In genomic region chr2:25236614-25237013, GRCm38 (mm10) we compare ENCODE assay signal across 31 mouse cellular contexts. TPM values are rescaled to one million over a fixed set of nuclear protein-coding genes. Genes with fewer than 3 reads are reported as not detected.
DNase-seq lines count a peak whose midpoint lies in the region; ATAC-seq and TF ChIP-seq lines count a peak whose summit lies in the region.
"Had no signal": no experiment of that assay in that cellular context is flagged by ENCODE, and none has a peak within 500 bp of the region (broad histone marks: within the 10 kb centered on the region; RNA-seq: fewer than 3 reads in every experiment).

Gene Rnf224, minus strand, starts transcription at chr2:25236787.

- 0 out of 2 replicates have a peak within 1 kb of the TSS, but pooled peaks have one; percentile 7 for H3K9ac ChIP-seq in limb, embryonic 15.5 days
- H3K9ac ChIP-seq in stomach, embryonic 16.5 days (ENCODE audit: low read length): peak within 1 kb of the TSS; percentile 24; the same call in 1 of the 2 replicates
- H3K9ac ChIP-seq: forebrain, postnatal 0 days; liver, embryonic 14.5 days; lung, embryonic 15.5 days had no signal

- no peak for ATAC-seq in limb, embryonic 15.5 days (ENCODE audit: insufficient number of reproducible peaks, low FRiP score, low TSS enrichment, low read depth)
- no peak for ATAC-seq in G1E (ENCODE audit: extremely low read depth, insufficient number of reproducible peaks, low FRiP score, poor library complexity, severe bottlenecking)
- no peak for ATAC-seq in stomach, embryonic 16.5 days (ENCODE audit: insufficient read depth, low FRiP score)
- ATAC-seq: forebrain, postnatal 0 days; hindbrain, postnatal 0 days had no signal

- H3K36me3 ChIP-seq in limb, embryonic 15.5 days: no peaks in the 10 kb centered on the region
- H3K36me3 ChIP-seq in limb, embryonic 10.5 days: no peaks in the 10 kb centered on the region
- peaks cover 2% of the 10 kb centered on the region for H3K36me3 ChIP-seq in G1E (replicated peaks)
- no peaks in the 10 kb centered on the region for H3K36me3 ChIP-seq in stomach, embryonic 16.5 days (ENCODE audit: control insufficient read depth, insufficient read depth, low read length)
- H3K36me3 ChIP-seq: lung, embryonic 15.5 days had no signal

- peaks cover 15% of the 10 kb centered on the region for H3K4me1 ChIP-seq in limb, embryonic 15.5 days
- peaks cover 18% of the 10 kb centered on the region for H3K4me1 ChIP-seq in limb, embryonic 10.5 days
- H3K4me1 ChIP-seq in G1E (ENCODE audit: insufficient read depth, low read depth, low read length): peaks cover 97% of the 10 kb centered on the region
- H3K4me1 ChIP-seq in stomach, embryonic 16.5 days (ENCODE audit: control insufficient read depth, insufficient read depth, low read length): peaks cover 19% of the 10 kb centered on the region

- WGBS in limb, embryonic 15.5 days: 38% methylated on average over 8 of the region's 8 CpGs
- WGBS in limb, embryonic 10.5 days: 36% methylated on average over 8 of the region's 8 CpGs
- 35% methylated on average over 8 of the region's 8 CpGs for WGBS in stomach, embryonic 16.5 days

- no peaks in the 10 kb centered on the region for H3K9me3 ChIP-seq in limb, embryonic 15.5 days
- H3K9me3 ChIP-seq in limb, embryonic 10.5 days (replicated peaks): no peaks in the 10 kb centered on the region
- no peaks in the 10 kb centered on the region for H3K9me3 ChIP-seq in G1E (replicated peaks)
- H3K9me3 ChIP-seq in stomach, embryonic 16.5 days (replicated peaks; ENCODE audit: control insufficient read depth, low read length): no peaks in the 10 kb centered on the region
- H3K9me3 ChIP-seq: lung, embryonic 15.5 days had no signal

- no peak for TF ChIP-seq CTCF in G1E (IDR thresholded peaks at IDR 0.05; ENCODE audit: low read depth, low read length)

- H3K4me2 ChIP-seq in limb, embryonic 15.5 days: no peak within 1 kb of the TSS
- H3K4me2 ChIP-seq in stomach, embryonic 16.5 days (ENCODE audit: low read depth, low read length): no peak within 1 kb of the TSS
- H3K4me2 ChIP-seq: heart, embryonic 11.5 days; lung, embryonic 15.5 days had no signal

- H3K27me3 ChIP-seq in limb, embryonic 15.5 days: peaks cover 41% of the 10 kb centered on the region
- H3K27me3 ChIP-seq in limb, embryonic 10.5 days (ENCODE audit: low read depth, poor library complexity, severe bottlenecking): peaks cover 53% of the 10 kb centered on the region
- H3K27me3 ChIP-seq in G1E (ENCODE audit: insufficient read depth, low read length): peaks cover 41% of the 10 kb centered on the region
- peaks cover 3% of the 10 kb centered on the region; the same call in 1 of the 2 replicates for H3K27me3 ChIP-seq in stomach, embryonic 16.5 days (ENCODE audit: control insufficient read depth, insufficient read depth, low read length)

- H3K4me3 ChIP-seq in limb, embryonic 15.5 days: no peak within 1 kb of the TSS
- no peak within 1 kb of the TSS for H3K4me3 ChIP-seq in limb, embryonic 10.5 days
- H3K4me3 ChIP-seq in G1E (ENCODE audit: low read depth, low read length): peak within 1 kb of the TSS; percentile 18; the same call in 1 of the 2 replicates
- H3K4me3 ChIP-seq in stomach, embryonic 16.5 days (replicated peaks; ENCODE audit: low read length): no peak within 1 kb of the TSS
- H3K4me3 ChIP-seq: layer of hippocampus, adult 2 months; lung, embryonic 15.5 days had no signal

- H3K27ac ChIP-seq in limb, embryonic 15.5 days: no peak within 1 kb of the TSS; the same call in 1 of the 2 replicates
- H3K27ac ChIP-seq in limb, embryonic 10.5 days: no peak within 1 kb of the TSS
- H3K27ac ChIP-seq in stomach, embryonic 16.5 days (ENCODE audit: low read length): peak within 1 kb of the TSS; percentile 82
- H3K27ac ChIP-seq: hindbrain, postnatal 0 days; layer of hippocampus, adult 2 months; liver, embryonic 14.5 days; lung, embryonic 15.5 days; macrophage had no signal

- peak; percentile 17 for DNase-seq in embryo, embryonic 10 days (ENCODE audit: low spot score)
- no peak for DNase-seq in embryo, embryonic 11 days
- DNase-seq in limb, embryonic 10.5 days (ENCODE audit: low spot score): no peak
- no peak for DNase-seq in G1E (ENCODE audit: low spot score)
- DNase-seq in gastrocnemius, postnatal 25 days: no peak
- no peak for DNase-seq in retina, postnatal 1 day
- DNase-seq: adrenal gland, postnatal 25 days; cerebellum, adult 8-10 months; cerebellum, postnatal 36 days; forebrain, postnatal 0 days; heart, postnatal 10 days; kidney, adult 18-20 months; thymus, adult 2 months; thymus, postnatal 4 days had no signal

RNA-seq across cellular contexts. Expression of gene Rnf224, which starts in this region (rescaled TPM):
- polyA plus RNA-seq in limb, embryonic 15.5 days (2015; fragmentation: Nextera tagmentation; extraction: Ambion mirVana): 0.57 and 0.58 TPM in 2 replicates
- not detected in 2 replicates for polyA plus RNA-seq in limb, embryonic 10.5 days (2016; fragmentation: Nextera tagmentation; extraction: Ambion mirVana)
- total RNA-seq in G1E (2014; fragmentation: Nextera tagmentation): not detected in 2 replicates
- total RNA-seq in G1E (2017): 0.35 and 0.66 TPM in 2 replicates
- 0.09 and 0.13 TPM in 2 replicates for polyA plus RNA-seq in G1E (2012)
- 0.23 and 0.64 TPM in 2 replicates for polyA plus RNA-seq in stomach, embryonic 16.5 days (2015; fragmentation: Nextera tagmentation; extraction: Ambion mirVana)
- not detected for total RNA-seq in gastrocnemius, postnatal 25 days (2021)
- total RNA-seq: adrenal gland, postnatal 25 days; forebrain, postnatal 0 days; heart, postnatal 10 days; hindbrain, postnatal 0 days; layer of hippocampus, adult 2 months; layer of hippocampus, postnatal 25 days had no signal
- polyA plus RNA-seq: brain, embryonic 14.5 days; embryonic facial prominence, embryonic 11.5 days; forebrain, embryonic 11.5 days; forebrain, postnatal 0 days; heart, embryonic 11.5 days; hindbrain, embryonic 11.5 days; hindbrain, postnatal 0 days; limb, embryonic 11.5 days; liver, embryonic 14.5 days; lung, embryonic 15.5 days; macrophage; midbrain, postnatal 0 days; neural tube, embryonic 14.5 days; spleen, adult 2 months had no signal
